Mouse (Mus musculus): ENCODE data around the gene Trim9. TPM values are rescaled to one million over a fixed set of nuclear protein-coding genes. Genes with fewer than 3 reads are reported as not detected.
A peak's percentile ranks its signal among the peaks of the same experiment; 100 is the strongest.

Trim9 gene
- polyA plus RNA-seq (2012; rRNA removed) = 0.15 and 0.19 TPM in 2 replicates

DNA sequence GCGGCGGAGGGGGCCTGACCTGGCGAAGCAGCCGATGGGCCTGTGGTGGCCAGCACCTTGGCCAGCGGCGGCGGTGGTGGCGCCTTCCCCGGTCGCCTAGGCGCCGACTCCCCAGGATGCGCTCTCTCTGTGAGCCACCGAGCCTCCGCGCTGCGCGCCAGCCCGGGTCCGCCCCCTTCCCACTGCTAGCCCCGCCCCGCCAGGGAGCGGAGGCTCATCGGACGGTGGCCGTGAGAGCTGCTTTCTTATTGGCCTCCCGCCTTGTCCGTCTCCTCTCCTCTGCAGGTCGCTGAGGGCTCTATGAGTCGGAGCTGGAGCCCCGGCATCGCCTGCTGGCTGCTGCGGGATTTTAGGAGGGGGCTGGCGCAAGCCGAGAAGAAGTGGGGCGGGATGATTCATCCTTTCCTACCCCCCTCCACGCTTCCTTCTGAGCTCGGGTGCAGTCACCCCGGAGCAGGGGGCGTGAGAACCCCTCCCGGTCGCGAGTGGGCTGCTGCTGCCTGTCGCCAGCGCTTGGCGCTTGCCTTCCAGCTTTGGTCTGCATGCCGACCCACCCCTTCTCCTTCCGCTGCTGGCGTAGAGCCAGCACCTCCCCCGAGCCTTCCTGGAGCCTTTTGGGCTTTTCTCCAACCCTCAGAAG lies at the start of gene Trim9:
Gene Trim9, minus strand, starts transcription at position 413 of the 640 bp plus-strand sequence.
- Histone ChIP-seq H3K27ac (ENCODE audit: insufficient read depth, low read depth, low read length) (no peak within 1 kb of the TSS), H3K4me1 (ENCODE audit: control insufficient read depth, insufficient read depth, low read length) (no peaks in the 10 kb centered on the region), H3K27me3 (replicated peaks; ENCODE audit: control insufficient read depth, insufficient read depth, low read length) (no peaks in the 10 kb centered on the region; the same call in none of the 2 replicates), H3K4me3 (ENCODE audit: insufficient read depth, low read depth, low read length) (peak within 1 kb of the TSS; percentile 49), H3K36me3 (ENCODE audit: control insufficient read depth, insufficient read depth, low read length) (no peaks in the 10 kb centered on the region)
- DNase-seq = peak; percentile 93
- TF ChIP-seq POLR2A (IDR thresholded peaks at IDR 0.05; ENCODE audit: low read depth, low read length) (no peak), CTCF (conservative IDR thresholded peaks at IDR 0.05; ENCODE audit: insufficient read depth, insufficient read length, low read depth, low read length) (no peak)
- under 1% methylated on average over 50 of the region's 50 CpGs for WGBS

GRCm38 (mm10) chr12:70395061-70395460 lies 47.6 kb upstream of the Trim9 start:
- TF ChIP-seq POLR2A (IDR thresholded peaks at IDR 0.05; ENCODE audit: low read depth, low read length) (no peak), CTCF (conservative IDR thresholded peaks at IDR 0.05; ENCODE audit: insufficient read depth, insufficient read length, low read depth, low read length) (no peak)
- Histone ChIP-seq H3K4me1 (ENCODE audit: control insufficient read depth, insufficient read depth, low read length) (no peaks in the 10 kb centered on the region), H3K27me3 (replicated peaks; ENCODE audit: control insufficient read depth, insufficient read depth, low read length) (no peaks in the 10 kb centered on the region), H3K4me3 (ENCODE audit: insufficient read depth, low read depth, low read length) (no peak overlapping the region), H3K36me3 (ENCODE audit: control insufficient read depth, insufficient read depth, low read length) (no peaks in the 10 kb centered on the region), H3K27ac (ENCODE audit: insufficient read depth, low read depth, low read length) (no peak overlapping the region)
- DNase-seq = no peak
- WGBS = 87% methylated on average over 3 of the region's 3 CpGs

GRCm38 (mm10) chr12:70391236-70391635 lies 43.8 kb upstream of the Trim9 start:
- H3K27me3 ChIP-seq (replicated peaks; ENCODE audit: control insufficient read depth, insufficient read depth, low read length) = no peaks in the 10 kb centered on the region
- TF ChIP-seq POLR2A (IDR thresholded peaks at IDR 0.05; ENCODE audit: low read depth, low read length) = no peak
- no peak for TF ChIP-seq CTCF (conservative IDR thresholded peaks at IDR 0.05; ENCODE audit: insufficient read depth, insufficient read length, low read depth, low read length)
- no peak overlapping the region for H3K27ac ChIP-seq (ENCODE audit: insufficient read depth, low read depth, low read length)
- peak; percentile 10 for DNase-seq
- H3K4me3 ChIP-seq (ENCODE audit: insufficient read depth, low read depth, low read length) = no peak overlapping the region
- H3K4me1 ChIP-seq (ENCODE audit: control insufficient read depth, insufficient read depth, low read length) = no peaks in the 10 kb centered on the region
- H3K36me3 ChIP-seq (ENCODE audit: control insufficient read depth, insufficient read depth, low read length) = no peaks in the 10 kb centered on the region
- WGBS = 63% methylated on average over 3 of the region's 3 CpGs

DNA sequence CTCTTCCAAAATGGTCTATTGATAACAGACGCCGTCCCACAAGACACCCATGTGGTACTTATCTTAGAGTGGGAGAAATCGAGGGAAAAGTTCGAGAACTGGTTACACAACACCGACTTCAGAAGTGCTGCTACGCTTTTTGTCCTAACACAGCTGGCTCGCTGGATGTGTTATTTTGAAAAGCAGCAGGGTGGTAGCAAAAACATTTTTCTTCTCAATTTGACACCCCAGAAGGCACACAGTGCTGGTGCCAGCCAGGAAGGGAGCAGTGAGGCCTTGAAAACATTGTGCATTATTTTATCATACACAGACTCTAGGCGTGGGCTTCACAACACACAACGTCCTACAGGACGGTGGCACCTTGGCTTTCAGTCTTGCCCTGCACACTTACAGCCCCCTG lies 27.6 kb upstream of the Trim9 start:
- TF ChIP-seq POLR2A (IDR thresholded peaks at IDR 0.05; ENCODE audit: low read depth, low read length) = no peak
- TF ChIP-seq CTCF (conservative IDR thresholded peaks at IDR 0.05; ENCODE audit: insufficient read depth, insufficient read length, low read depth, low read length) = no peak
- no peaks in the 10 kb centered on the region for H3K4me1 ChIP-seq (ENCODE audit: control insufficient read depth, insufficient read depth, low read length)
- no peak overlapping the region for H3K27ac ChIP-seq (ENCODE audit: insufficient read depth, low read depth, low read length)
- no peaks in the 10 kb centered on the region for H3K36me3 ChIP-seq (ENCODE audit: control insufficient read depth, insufficient read depth, low read length)
- H3K27me3 ChIP-seq (replicated peaks; ENCODE audit: control insufficient read depth, insufficient read depth, low read length) = no peaks in the 10 kb centered on the region
- no peak for DNase-seq
- 69% methylated on average over 10 of the region's 10 CpGs for WGBS
- no peak overlapping the region for H3K4me3 ChIP-seq (ENCODE audit: insufficient read depth, low read depth, low read length)

DNA sequence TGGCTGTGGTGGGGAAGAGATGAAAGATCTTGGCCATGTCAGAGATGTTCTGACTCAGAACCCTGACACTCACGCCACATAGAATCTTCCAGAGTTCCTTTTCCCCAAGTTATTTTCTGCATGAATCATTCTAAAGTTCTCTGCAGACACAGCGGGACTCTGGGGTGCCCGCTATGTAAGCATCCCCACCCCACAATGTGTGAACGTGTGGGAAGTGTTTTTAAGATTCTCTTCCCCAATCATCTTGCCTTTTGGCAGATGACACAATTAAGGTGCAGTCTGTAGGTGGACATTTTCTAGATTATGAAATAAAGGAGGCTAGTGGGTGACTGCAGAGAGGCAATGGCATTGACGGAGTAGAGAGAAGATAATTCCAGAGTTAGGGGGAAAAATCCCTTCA lies 25.5 kb upstream of the Trim9 start:
- no peaks in the 10 kb centered on the region for H3K36me3 ChIP-seq (ENCODE audit: control insufficient read depth, insufficient read depth, low read length)
- no peak overlapping the region for H3K27ac ChIP-seq (ENCODE audit: insufficient read depth, low read depth, low read length)
- no peak for TF ChIP-seq CTCF (conservative IDR thresholded peaks at IDR 0.05; ENCODE audit: insufficient read depth, insufficient read length, low read depth, low read length)
- no peak for TF ChIP-seq POLR2A (IDR thresholded peaks at IDR 0.05; ENCODE audit: low read depth, low read length)
- H3K4me1 ChIP-seq (ENCODE audit: control insufficient read depth, insufficient read depth, low read length) = no peaks in the 10 kb centered on the region
- 90% methylated on average over 5 of the region's 5 CpGs for WGBS
- no peak overlapping the region for H3K4me3 ChIP-seq (ENCODE audit: insufficient read depth, low read depth, low read length)
- no peaks in the 10 kb centered on the region for H3K27me3 ChIP-seq (replicated peaks; ENCODE audit: control insufficient read depth, insufficient read depth, low read length)
- no peak for DNase-seq

DNA sequence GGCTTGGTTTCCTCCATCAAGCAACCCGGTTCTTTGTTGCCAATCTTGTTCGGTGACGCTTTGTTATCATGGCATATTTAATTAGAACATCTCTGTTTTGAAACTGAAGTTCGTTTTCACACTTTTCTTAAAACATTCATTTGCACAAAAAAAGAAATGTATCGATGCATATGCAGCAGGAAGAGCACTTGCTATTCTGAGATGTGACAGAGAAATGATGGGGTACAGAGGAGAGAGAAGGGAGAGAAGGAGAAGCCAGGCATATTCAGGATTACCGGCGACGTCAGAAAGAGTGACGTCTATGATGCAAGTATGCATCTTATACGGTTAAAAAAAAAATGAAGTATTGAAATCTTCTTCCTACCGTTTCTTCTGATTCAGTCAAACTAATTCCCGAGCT lies 21.9 kb upstream of the Trim9 start:
- H3K27ac ChIP-seq (ENCODE audit: insufficient read depth, low read depth, low read length) = no peak overlapping the region
- no peaks in the 10 kb centered on the region for H3K4me1 ChIP-seq (ENCODE audit: control insufficient read depth, insufficient read depth, low read length)
- no peaks in the 10 kb centered on the region for H3K36me3 ChIP-seq (ENCODE audit: control insufficient read depth, insufficient read depth, low read length)
- no peaks in the 10 kb centered on the region for H3K27me3 ChIP-seq (replicated peaks; ENCODE audit: control insufficient read depth, insufficient read depth, low read length)
- 87% methylated on average over 12 of the region's 12 CpGs for WGBS
- DNase-seq = no peak
- H3K4me3 ChIP-seq (ENCODE audit: insufficient read depth, low read depth, low read length) = no peak overlapping the region
- no peak for TF ChIP-seq CTCF (conservative IDR thresholded peaks at IDR 0.05; ENCODE audit: insufficient read depth, insufficient read length, low read depth, low read length)
- TF ChIP-seq POLR2A (IDR thresholded peaks at IDR 0.05; ENCODE audit: low read depth, low read length) = no peak

DNA sequence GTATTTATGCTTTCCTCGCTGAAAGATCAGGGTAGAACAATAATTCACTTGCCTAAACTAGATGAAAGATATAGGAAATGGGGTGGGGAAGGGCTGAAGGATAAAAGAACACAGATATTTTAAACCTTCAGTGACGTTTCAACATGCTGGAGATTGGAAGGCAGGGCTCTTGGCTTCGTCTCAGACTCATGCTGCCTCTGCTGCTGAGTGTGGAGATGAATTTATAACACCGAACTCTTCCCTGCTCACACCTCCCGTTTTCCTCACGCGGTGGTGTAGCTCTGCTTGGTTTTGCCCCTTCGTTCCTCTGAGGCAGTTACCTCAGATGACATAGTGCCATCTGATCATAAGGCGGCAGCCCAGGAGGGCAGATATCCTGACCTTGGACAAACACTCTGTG lies 21.4 kb upstream of the Trim9 start:
- Histone ChIP-seq H3K27me3 (replicated peaks; ENCODE audit: control insufficient read depth, insufficient read depth, low read length) (no peaks in the 10 kb centered on the region), H3K4me3 (ENCODE audit: insufficient read depth, low read depth, low read length) (no peak overlapping the region), H3K36me3 (ENCODE audit: control insufficient read depth, insufficient read depth, low read length) (no peaks in the 10 kb centered on the region), H3K27ac (ENCODE audit: insufficient read depth, low read depth, low read length) (no peak overlapping the region), H3K4me1 (ENCODE audit: control insufficient read depth, insufficient read depth, low read length) (no peaks in the 10 kb centered on the region)
- DNase-seq = no peak
- WGBS = 65% methylated on average over 9 of the region's 9 CpGs
- no peak for TF ChIP-seq CTCF (conservative IDR thresholded peaks at IDR 0.05; ENCODE audit: insufficient read depth, insufficient read length, low read depth, low read length)
- TF ChIP-seq POLR2A (IDR thresholded peaks at IDR 0.05; ENCODE audit: low read depth, low read length) = no peak

All from kidney, adult 2 months (tissue).